Mouse (Mus musculus) embryo, embryonic 10 days (tissue): ENCODE results near the gene Shb.

Experiments
- DNase-seq: peaks from one replicate; pipeline ENCODE4 v3.0.0-alpha.2; 2015; ENCODE audit warnings: low spot score

Shb gene

DNA sequence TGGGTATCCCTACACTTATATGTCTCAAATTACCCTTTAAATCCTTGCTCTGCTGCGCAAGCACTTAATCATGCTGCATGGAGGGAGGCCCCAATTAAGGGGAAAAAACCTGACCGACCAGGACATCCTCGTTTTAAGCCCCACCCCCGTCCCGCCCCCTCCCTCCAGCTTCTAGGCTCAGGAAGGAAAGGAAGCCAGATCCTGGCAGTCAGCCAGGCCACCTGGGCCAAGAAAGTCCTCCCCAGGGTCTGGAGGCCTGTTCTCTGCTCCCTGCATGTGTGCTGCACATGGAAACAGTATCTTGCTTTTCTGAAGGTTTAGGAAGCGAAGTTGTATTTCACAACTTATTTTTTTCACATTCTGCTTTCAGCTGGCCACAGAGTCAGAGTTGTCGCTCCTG lies at the start of gene Shb:
TSS of gene Shb (minus strand) at position 96 of the 400 bp plus-strand sequence.
- peak; percentile 51 for DNase-seq

DNA sequence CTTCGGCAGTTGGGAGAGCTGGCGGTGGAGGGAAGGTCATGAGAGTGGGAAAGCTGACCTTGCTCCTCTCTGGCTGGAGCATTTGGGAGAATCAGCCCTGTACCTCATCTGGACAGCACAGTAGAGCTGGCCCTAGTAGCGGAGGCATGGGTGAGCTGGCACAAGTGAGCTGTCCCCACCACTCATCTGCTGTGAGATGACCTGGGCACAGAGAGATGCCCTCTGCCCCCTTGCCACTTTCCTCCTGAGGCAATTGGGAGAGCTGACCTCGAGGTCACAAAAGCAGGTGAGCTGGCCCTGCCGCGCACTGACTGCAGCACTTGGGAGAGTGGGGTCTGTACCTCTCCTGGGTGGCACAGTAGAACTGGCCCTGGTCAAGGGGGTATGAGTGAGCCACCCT lies 48.8 kb upstream of the Shb start:
- no peak for DNase-seq

DNA sequence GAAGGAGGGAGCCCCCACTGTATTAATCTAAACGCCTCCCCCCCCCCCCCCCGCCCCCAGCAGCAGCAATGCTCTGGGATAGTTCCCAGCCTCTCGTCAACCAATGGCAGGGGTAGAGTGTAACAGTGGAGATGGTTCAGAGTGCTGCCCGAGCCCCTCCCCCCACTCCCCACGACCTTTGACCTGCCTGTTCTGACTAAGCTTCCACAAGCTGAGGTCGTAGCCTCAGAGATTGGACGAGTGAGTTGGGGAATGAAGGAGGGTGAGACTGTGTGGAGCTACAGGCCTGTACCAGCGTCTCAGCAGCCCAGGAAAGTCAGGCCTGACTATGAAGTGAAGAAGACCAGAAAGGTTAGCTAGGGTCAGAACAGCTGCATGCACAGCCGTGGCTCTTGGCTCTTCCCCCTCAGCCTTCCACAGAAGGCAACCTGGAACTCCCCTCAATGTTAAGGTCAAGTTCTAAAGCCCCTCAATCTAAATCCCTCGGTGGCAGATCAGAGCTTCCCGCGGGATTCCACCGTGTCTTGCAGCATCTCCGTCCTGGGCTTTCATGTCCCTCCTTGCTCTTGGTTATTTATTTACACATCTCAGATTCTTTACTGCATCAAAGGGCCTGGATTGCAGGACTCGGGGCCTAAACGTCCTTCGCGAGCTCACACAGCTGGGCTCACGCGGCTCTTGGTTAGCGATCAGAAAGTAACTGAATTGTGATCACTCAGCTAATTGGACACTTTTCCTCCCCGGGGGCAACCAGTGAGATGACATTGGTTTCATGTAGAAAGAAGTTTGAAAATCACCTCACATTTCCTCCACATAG lies 46.5 kb upstream of the Shb start:
- peak; percentile 75 for DNase-seq

DNA sequence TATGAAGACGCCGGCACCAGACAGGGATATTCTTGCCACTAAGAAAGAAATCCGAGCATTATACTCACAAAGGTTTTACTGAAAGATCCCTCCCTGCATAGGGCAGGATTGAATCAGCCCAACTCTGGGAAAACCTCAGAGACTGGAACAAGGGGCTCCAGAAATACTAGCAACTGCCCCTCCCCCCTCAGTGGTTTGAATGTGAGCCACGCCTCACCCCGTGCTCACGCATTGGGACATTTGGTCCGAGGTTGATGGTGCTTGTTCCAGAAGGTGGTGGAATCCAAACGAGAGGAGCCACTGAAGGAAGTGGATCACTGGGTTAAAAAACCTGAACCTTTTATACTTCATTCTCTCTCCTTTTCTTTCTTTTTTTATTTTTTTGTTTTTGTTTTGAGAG lies 45.4 kb upstream of the Shb start:
- no peak for DNase-seq

DNA sequence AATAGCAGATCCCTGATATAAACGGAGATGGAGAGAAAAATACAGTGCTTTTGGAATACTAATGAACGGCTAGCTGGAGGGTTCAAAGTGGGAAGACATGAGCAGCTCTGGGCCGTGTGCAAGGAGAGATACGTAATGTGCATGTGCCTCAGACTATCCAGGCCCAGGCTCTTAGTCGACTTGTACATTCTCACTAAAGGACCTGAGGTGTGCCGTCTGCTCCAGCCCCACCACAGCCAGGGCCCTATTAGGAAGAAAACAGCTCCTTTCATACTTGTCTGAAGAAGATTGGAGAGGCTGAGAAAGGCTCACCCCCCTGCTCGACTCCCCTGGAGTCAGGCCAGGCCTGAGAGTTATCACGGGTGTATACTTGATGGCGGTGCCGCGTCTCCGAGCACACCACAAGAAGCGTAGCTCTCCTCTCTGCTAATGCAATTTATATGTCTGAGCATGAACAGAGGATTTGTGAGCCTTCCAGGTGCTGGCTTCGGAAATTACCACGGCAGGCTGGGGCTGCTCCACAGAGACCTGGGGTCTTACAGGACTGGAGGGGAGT lies 42.4 kb upstream of the Shb start:
- no peak for DNase-seq

DNA sequence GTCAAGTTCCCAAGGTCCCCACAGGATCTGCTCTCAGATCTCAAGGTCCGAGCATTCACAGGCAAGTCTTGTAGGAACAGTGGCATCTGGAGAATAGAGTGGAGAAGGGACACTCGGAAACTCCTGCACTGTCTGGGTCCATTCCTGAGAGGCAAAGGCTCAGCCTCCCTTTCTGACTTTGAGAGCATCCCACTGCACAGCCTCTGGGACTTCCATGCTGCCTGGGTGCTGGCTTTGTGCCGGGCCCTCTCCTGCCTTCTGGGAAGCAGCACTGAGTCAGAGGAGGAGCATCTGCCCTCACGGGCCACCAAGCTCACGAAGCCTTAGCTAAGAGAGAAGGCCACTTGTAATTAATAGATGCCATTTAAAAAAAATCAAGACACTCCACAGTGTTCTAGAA lies 37.3 kb upstream of the Shb start:
- DNase-seq: no peak

DNA sequence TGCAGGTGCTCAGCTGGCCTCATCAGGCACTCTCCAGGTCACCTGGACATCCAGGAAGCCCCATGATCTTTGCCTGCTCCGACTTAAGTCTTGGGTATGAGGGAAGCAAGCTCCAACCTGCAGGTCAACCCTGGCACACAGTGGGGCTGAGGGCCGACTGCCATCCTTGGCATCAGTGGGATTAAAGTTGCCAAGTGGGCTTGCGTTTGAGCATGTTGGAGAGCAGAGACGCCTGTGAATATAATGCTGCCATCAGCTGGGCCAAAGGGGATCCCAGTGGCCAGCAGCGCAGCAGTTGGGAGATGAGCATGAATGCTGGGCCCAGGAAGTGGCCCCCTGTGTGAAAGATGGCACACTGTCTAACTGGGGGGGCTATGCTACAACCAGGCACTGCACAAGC lies 25.9 kb upstream of the Shb start:
- no peak for DNase-seq

DNA sequence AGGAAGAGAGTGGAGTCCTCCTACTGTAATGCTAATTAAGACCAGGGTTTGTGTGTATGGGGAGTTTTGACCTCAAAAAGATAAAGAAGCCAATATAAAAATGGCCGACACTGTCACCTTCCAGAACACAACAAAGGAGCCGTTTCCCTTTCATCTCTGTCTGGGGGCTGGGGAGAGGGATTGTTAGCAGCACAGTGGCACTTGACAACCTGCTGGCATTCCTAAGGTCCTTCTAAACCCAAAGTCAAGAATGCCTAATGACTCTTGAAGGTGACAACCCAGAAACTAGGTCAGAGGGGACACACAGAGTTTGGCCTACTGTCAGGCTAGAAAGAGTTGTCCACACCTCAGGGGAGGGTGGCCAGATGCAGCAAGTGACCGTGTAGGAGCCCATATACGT lies 20.3 kb upstream of the Shb start:
- DNase-seq: no peak

DNA sequence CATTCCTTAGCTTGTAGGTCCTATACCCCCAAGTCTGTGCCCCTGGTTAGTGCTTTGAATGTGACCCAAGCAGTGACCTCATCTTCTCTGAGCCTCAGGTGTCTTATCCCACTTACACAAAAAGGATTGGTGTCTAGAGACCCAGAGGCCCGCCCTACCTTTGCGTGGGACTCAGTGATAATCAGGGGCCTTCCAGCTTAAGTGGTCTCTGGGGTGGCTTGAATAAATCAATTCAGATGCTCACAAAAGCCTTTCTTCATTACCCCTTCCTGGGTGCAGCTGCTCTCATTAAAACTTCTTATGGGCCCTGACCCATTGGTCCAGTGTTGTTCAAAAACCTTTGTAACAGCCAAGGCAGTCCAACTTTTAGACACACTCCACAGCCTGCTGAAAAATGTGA lies 18.7 kb upstream of the Shb start:
- DNase-seq: no peak

DNA sequence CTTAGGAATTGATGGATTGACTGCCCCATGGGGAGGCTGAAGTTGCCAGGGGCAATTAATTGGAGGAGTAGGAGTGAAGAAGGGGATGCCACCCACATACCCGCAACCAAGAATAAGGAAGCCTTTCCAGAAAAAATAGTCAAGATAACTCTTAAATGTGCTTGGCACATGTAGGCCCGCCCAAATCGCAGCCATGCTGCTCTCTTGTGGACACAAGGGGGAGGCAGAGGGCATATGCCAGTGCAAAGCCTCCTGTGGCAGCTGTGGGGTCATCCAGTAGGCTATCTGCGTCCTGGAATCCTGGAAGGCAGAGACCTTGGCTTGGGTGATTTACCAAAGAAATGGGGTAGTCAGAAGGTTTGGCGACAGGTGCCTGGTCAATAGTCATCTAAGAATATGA lies 17.2 kb upstream of the Shb start:
- DNase-seq: peak; percentile 56

DNA sequence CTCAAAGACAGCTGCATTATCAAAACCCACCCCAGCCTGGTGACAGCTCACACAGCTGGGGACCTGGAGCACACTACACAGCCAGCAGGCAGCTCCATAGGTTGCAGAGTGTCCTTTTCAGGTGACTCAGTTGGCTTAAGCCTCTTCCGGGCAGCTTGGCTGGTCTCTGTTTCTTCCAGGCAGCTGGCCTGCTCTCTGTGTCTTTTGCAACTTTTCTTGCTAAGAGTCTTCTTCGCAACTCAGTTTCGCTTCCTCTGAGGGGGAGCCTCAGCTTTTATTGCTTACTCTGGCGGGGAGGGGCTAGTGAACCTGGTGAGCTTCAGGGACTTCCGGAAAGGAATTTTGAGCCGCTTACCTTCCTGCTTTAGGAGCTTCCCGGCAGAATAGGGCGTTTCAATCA lies 13.6 kb upstream of the Shb start:
- no peak for DNase-seq

DNA sequence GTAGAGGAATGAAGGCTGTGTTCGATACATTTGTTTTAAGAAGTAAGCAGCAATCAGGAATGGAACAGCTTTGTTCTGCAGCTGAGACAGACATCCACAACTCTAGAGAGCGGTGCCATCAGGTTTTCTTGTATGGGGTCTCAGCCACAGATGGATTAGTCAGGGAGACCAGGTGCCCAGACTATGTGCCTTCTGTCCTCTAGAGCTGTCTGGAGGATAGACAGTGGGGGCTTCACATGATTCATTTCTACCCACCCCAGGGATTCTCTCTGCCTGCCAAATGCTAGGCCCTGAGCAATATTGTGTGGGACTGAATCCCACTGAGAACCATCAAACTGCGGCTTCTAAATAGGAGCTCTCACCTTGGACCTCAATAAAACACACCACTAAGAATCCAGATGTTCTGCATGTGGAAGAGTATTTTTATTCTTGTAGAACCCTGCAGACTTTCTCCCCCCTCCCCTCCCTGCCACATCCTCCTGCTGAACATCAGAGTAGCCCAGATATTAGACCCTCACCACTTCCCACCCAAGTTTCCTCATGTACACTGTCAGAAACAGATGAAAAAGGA lies 11.3 kb upstream of the Shb start:
- DNase-seq: no peak

DNA sequence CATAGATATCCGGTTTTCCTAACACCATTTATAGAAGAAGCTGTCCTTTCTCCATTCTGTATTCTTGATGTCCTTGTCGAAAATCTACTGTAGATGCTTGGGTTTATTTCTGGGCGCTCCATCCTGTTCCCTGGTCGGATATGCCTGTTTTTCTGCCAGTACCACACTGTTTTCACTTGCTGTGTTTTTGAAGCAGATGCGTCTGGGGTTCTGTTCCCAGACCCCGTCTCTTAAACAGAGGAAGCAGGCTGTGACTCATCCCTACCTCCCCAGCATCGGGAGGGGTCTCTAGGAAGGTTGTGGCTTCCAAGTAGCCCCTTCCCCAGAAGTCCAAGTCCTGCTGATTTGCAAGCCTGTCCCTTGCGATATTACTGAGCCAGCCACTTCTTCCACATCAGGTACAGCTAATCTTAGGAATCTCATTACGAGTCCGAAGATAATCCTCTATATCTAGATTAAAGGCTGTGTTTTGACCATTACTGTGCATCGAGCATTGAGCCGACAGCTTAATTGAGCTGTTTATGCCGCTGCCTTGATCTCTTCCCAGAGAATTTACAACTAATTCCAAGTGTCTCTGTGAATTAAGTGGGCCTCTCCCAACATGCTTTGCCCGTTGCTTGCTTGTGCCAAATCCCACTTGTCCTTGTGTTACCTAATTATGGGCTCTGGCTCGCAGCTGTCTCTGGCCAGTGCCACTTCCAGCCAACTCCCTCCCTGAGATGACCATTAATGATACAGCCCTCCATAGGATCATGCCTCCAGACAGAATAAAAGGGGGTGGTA lies 8.1 kb upstream of the Shb start:
- DNase-seq: no peak

DNA sequence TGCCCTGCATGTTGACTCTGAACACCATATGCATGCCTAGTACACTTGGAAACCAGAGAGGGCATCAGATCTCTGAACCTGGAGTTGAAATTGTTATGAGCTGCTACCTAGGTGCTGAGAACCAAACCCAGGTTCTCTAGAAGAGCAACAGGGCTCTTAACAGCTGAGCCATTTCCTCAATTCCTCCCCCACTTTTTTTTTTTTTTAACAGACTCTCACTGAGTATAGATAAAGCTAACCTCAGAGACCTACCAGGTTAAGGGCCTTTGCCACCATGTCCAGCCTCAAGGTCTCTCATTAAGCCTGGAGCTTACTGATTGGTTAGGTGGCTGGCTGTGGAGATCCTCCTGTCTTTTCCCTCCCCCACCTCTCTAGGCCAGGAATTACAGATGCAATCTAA lies 6.9 kb upstream of the Shb start:
- DNase-seq: no peak

DNA sequence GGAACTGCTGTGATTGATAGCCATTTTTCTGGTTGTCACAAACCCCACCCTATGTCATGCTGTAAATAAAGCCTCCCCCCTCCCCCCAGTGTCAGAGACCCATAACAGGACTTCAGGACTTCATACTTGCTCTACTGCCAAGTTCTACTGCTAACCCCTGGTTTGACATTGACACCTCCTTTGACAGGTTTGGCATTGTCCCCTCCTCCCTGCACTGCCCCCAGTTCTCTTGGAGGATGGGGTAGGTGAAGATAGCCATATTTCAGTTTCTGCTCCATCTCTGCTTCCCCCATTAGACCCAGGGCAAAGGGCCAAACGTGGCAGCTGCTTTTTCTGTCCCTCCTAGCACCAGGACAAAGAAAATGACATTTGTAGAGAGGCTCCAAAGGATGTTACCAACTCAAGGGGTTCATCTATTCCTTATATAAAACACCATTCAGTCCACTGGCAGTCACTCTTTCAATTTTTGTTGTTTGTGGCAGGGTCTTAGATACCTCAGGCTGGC lies 1.2 kb upstream of the Shb start:
- no peak for DNase-seq

DNA sequence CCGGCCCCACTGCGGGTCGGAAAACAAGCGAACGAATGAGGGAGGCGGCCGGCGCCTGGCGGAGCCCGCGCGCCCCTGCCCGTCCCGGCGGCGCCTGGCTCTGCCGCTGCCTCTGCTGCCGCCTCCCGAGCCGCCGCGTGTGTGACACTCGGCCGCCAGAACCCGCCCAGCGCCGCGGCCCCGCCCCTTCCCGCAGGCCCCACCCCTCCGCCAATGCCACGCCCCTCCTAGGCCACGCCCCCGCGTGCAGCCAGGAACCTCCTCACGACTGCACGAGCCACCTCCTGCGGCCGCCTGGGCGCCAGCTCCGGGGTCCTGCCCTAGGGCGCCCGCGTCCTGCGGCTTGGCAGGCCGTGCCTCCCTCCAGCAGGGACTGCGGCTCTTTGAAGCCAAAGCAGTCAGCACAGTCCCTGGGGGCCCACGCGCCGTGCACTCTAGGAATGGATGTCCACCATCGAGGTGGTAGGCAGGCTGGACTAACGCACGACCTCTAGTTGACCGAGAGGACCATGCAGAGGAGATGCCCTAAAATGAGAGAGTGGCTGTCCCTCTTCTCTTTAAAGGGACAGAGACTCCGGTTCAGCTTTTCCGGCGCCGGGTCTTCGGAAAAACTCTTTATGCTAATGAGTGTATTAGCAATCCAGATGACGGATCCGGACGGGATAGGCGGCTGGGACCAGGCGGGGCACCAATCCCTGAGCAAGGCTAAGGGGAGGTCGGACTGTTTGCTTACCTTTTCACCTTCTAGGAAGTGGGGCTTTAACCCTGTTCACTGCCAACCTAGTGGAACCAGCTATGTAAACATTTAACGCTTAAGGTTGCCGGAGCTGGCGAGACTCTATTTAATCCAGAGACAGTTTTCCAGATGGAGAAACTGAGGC lies 1.4 kb downstream of the Shb start:
- DNase-seq: peak; percentile 93

DNA sequence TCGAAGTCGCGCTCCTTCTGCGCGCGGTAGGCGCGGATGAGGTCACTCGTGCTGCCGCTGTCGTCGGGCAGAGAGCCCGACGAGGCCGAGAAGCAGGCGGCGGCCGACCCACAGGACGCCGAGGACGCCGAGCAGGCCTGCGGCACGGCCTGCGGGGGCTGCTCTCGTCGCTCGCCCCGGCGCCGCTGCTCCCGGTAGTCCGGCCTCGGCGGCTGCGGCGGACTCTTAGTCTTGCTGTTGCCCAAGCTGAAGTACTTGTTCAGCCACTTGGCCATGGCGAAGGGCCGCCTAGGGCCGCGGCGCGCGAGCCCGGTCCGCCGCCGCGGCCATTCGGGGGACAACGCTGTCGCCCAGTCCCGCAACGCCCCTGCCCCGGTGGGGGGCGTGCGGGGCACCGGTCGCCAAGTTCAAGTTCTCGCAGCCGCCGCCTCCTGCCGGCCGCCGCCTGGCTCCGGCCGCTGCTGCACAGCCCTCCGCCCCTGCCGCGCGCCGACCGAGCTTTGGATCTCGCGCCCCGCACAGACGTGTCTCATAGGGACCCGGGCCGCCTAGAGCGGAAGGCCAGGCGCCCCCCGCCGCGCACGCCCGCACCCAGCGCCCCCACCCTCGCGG lies 2.2 kb downstream of the Shb start:
- peak; percentile 55 for DNase-seq

DNA sequence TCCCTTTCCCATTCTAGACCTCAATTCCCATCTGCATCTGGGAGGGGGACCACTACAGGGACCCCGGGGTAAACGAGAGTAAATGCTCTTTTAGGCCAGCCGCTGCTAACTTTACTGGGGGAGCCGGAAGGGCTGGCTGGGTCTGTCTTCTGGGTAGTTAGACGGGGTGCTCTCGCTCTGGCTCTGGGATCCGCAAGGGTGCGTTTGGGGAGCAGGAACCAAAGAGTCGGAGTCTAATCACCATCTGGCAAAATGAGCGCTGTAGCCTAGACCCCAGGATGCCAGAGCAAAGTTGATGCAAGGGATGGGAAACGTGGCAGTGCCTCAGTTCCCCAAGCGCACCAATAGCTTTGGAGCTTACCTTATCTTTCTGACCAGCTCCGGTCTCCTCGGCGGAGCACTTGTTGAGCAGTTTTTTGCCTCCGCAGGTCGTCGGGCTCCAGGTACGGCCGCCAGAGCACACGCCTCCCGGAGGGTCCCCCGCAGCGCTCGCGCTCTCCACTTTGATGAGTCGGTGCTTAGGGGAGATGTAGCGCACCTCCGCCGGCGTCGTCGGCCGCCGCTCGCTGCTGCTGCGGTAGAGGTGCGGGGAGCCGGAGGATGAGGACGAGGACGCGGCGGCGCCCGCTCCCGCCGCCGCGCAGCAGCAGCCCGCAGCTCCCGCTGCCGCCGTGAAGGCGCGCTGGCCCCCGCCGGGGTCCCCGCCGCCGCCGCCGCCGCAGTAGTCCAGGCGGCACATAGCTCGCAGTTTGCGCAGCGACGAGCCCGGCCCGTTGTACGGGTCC lies 2.9 kb downstream of the Shb start:
- peak; percentile 37 for DNase-seq

DNA sequence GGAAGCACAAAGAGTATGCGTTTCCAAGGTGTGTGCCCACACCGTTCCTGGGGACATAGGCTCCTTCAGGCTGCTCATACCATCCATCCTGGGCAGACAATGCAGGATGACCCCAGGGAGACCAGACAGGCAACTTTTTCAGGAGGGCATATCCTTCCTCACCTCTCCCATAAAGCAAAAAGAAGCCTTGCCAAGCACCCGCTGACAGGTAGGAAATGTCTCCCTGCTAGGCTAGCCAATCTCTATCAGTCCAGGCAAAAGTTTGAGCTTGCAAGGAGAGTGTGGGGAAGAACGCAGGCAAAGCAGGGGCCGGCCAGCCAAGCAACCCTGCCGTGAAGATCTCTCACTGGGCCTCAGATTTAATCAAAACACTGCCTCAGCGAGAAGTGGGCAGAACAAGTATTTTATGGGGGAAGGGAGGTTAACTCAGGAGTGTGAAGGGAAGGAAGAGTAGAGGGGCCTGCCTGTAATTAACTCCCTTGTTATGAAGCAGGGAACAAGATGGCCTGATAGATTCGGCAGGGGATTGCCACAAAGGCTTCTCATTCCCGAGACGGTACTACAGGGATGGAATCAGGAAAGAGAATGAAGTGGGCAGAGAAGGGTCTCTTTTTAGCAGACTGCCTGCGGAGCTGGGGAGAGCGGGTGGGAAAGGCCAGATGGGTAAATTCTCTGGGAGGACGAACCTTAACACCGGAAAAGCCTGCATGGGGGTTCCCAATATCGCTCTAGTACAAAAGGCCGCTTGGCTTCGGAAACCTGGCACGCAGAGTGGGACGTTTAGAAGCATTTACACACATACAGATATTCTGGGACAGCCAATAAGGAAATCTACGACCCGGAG lies 3.7 kb downstream of the Shb start:
- no peak for DNase-seq
